Mouse (Mus musculus) layer of hippocampus, adult 11-12 months (tissue): ENCODE results near the gene Fgf18.
A peak's percentile ranks its signal among the peaks of the same experiment; 100 is the strongest.

Experiments used
- DNase-seq: peaks from one replicate; pipeline ENCODE4 v3.0.0; 2022; ENCODE audit warnings: low spot score

The Fgf18 gene

DNA sequence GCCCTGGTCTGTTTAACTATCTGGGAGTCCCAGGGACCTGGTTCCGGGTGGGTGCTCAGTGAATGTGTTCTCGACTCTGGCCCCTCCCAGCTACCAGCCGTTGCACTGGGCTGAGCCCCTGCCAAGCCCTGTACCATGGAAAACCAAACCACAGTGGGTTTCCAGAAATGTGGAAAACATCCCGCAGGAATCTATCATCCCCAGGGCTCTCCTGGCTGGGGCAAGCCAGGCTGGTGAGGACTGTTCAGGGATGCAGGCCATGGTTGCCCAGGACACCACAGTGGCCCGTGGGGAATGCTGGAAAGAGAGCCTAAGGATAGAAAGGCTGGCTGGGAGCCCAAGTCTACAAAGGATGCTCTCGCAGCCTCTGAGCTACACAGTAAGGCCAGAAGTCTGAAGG is 76.7 kb downstream of the Fgf18 start:
- DNase-seq: peak; percentile 42
